Mouse (Mus musculus): ENCODE results near the gene Blm.
"Not testable (repeated sequence)": the region's sequence is repeated elsewhere in the genome, so short reads cannot be mapped to it uniquely, and the experiment has no call there.

The Blm gene

GRCm38 (mm10) chr7:80530646-80531045 is 4.3 kb downstream of the Blm start:
- DNase-seq = no peak

- no peak for DNase-seq
Observed at GRCm38 (mm10) chr7:80526698-80527097, 8.2 kb downstream of the Blm start.

- no peak for DNase-seq
Observed at GRCm38 (mm10) chr7:80512408-80513085, 22.4 kb downstream of the Blm start.

- not testable (repeated sequence) for DNase-seq
Observed at GRCm38 (mm10) chr7:80507697-80508096, 27.2 kb downstream of the Blm start.

- no peak for DNase-seq
Observed at GRCm38 (mm10) chr7:80506007-80506406, 28.9 kb downstream of the Blm start.

- no peak for DNase-seq
Observed at GRCm38 (mm10) chr7:80504920-80505319, 30.0 kb downstream of the Blm start.

- DNase-seq = peak; percentile 29
Observed at GRCm38 (mm10) chr7:80501006-80501405, 33.9 kb downstream of the Blm start.

- peak; percentile 37 for DNase-seq
Observed at GRCm38 (mm10) chr7:80500099-80500498, 34.8 kb downstream of the Blm start.

- DNase-seq = no peak
Observed at GRCm38 (mm10) chr7:80499190-80499962, 35.5 kb downstream of the Blm start.

- DNase-seq = no peak
Observed at GRCm38 (mm10) chr7:80496656-80497055, 38.3 kb downstream of the Blm start.

- peak; percentile 67 for DNase-seq
Observed at GRCm38 (mm10) chr7:80495210-80495609, 39.7 kb downstream of the Blm start.

GRCm38 (mm10) chr7:80491995-80492394 is 42.9 kb downstream of the Blm start:
- DNase-seq = no peak

- DNase-seq = no peak
Observed at GRCm38 (mm10) chr7:80491086-80491485, 43.8 kb downstream of the Blm start.

GRCm38 (mm10) chr7:80490351-80490750 is 44.6 kb downstream of the Blm start:
- DNase-seq = no peak

- DNase-seq = no peak
Observed at GRCm38 (mm10) chr7:80489445-80489844, 45.5 kb downstream of the Blm start.

- no peak for DNase-seq
Observed at GRCm38 (mm10) chr7:80487239-80487638, 47.7 kb downstream of the Blm start.

- DNase-seq = no peak
Observed at GRCm38 (mm10) chr7:80480097-80480496, 54.8 kb downstream of the Blm start.

- DNase-seq = no peak
Observed at GRCm38 (mm10) chr7:80473837-80474236, 61.1 kb downstream of the Blm start.

GRCm38 (mm10) chr7:80468851-80469250 is 66.1 kb downstream of the Blm start:
- no peak for DNase-seq

- no peak for DNase-seq
Observed at GRCm38 (mm10) chr7:80467334-80467733, 67.6 kb downstream of the Blm start.

- DNase-seq = no peak
Observed at GRCm38 (mm10) chr7:80464831-80465230, 70.1 kb downstream of the Blm start.

- DNase-seq = no peak
Observed at GRCm38 (mm10) chr7:80461891-80462290, 73.0 kb downstream of the Blm start.

- no peak for DNase-seq
Observed at GRCm38 (mm10) chr7:80460892-80461291, 74.0 kb downstream of the Blm start.

GRCm38 (mm10) chr7:80460199-80460598 is 74.7 kb downstream of the Blm start:
- no peak for DNase-seq

Measured in layer of hippocampus, adult 9-11 months (tissue).